Comparison of ENCODE assay signal across 16 mouse cellular contexts in the genomic region with DNA sequence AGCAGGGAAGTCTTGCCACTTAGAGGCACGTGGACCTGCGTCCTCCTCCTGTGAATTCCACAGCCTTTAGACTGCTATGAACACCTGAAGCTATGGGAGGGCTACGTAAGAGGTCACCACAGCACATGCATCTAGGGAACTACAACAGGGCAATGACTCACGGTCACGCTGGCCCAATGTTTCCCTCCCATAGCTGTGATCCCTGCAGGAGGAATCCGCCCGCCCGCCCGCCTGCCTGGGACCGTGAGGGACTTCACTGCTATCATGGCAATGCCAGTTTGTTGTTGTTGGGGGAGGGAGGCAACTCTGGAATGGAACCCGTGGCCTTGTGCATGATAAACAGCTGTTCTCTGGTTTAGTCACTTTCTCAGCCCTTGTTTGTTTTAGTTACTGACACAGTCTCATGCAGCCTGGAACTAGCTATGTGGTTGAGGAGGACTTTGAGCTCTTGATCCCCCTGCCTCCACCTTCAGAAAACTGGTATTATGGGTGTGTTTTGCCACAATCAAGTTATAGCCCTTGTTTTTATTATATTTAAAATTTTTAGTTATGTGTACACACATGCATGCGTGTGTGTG.
DNase-seq lines count a peak whose midpoint lies in the region; ATAC-seq and TF ChIP-seq lines count a peak whose summit lies in the region.
"Had no signal": no experiment of that assay in that cellular context is flagged by ENCODE, and none has a peak within 500 bp of the region (broad histone marks: within the 10 kb centered on the region; RNA-seq: fewer than 3 reads in every experiment).

No protein-coding gene starts in this region.

- no peak for DNase-seq in forebrain, embryonic 11.5 days (ENCODE audit: low spot score)
- DNase-seq in ovary, postnatal 36 days (ENCODE audit: low spot score): peak; percentile 46
- no peak for DNase-seq in ovary, postnatal 10 days (ENCODE audit: low spot score)
- DNase-seq in cerebellum, adult 18-20 months: no peak
- no peak for DNase-seq in liver, postnatal 0 days
- no peak for DNase-seq in left cerebral cortex, postnatal 4 days
- DNase-seq: cerebellum, postnatal 10 days; gastrocnemius, postnatal 14 days; retina, postnatal 1 day had no signal

- peak overlapping the region; percentile 79 for H3K27ac ChIP-seq in forebrain, embryonic 15.5 days (replicated peaks)
- no peak overlapping the region for H3K27ac ChIP-seq in forebrain, embryonic 11.5 days (ENCODE audit: low read depth, low read length)
- H3K27ac ChIP-seq in intestine, embryonic 15.5 days: 0 out of 2 replicates have a peak overlapping the region, but pooled peaks have one; percentile 9
- no peak overlapping the region for H3K27ac ChIP-seq in liver, postnatal 0 days (ENCODE audit: low read depth)
- H3K27ac ChIP-seq: embryonic facial prominence, embryonic 10.5 days; hindbrain, embryonic 15.5 days; lung, embryonic 15.5 days had no signal

- no peak overlapping the region for H3K9ac ChIP-seq in forebrain, embryonic 15.5 days (replicated peaks)
- H3K9ac ChIP-seq in forebrain, embryonic 11.5 days (ENCODE audit: low read length): no peak overlapping the region
- H3K9ac ChIP-seq in intestine, embryonic 15.5 days: no peak overlapping the region
- H3K9ac ChIP-seq in liver, postnatal 0 days (replicated peaks): no peak overlapping the region
- H3K9ac ChIP-seq: heart, embryonic 12.5 days; hindbrain, embryonic 15.5 days; lung, embryonic 15.5 days had no signal

- H3K36me3 ChIP-seq in forebrain, embryonic 15.5 days: no peaks in the 10 kb centered on the region
- no peaks in the 10 kb centered on the region for H3K36me3 ChIP-seq in forebrain, embryonic 11.5 days (ENCODE audit: control insufficient read depth, insufficient read depth, low read length)
- H3K36me3 ChIP-seq in intestine, embryonic 15.5 days: no peaks in the 10 kb centered on the region
- H3K36me3 ChIP-seq in liver, postnatal 0 days (replicated peaks; ENCODE audit: insufficient read depth, low read length): no peaks in the 10 kb centered on the region
- H3K36me3 ChIP-seq: embryonic facial prominence, embryonic 10.5 days; heart, embryonic 12.5 days; hindbrain, embryonic 15.5 days; lung, embryonic 15.5 days had no signal

- intact Hi-C loops in left cerebral cortex, postnatal 4 days (cut with DNase I): loop anchor here (10.0 kb wide), 2 partner anchors 522 to 818 kb away; no protein-coding TSS in a partner anchor

- no peak for TF ChIP-seq CTCF in liver, postnatal 0 days (IDR thresholded peaks at IDR 0.05; ENCODE audit: low read depth)

- TF ChIP-seq EP300 in liver, postnatal 0 days (IDR thresholded peaks at IDR 0.05; ENCODE audit: low read depth): no peak

- H3K9me3 ChIP-seq in forebrain, embryonic 15.5 days: no peaks in the 10 kb centered on the region
- H3K9me3 ChIP-seq in forebrain, embryonic 11.5 days (ENCODE audit: control insufficient read depth, low read length): no peaks in the 10 kb centered on the region
- H3K9me3 ChIP-seq in intestine, embryonic 15.5 days: no peaks in the 10 kb centered on the region
- H3K9me3 ChIP-seq in liver, postnatal 0 days (ENCODE audit: low read length): no peaks in the 10 kb centered on the region
- H3K9me3 ChIP-seq: embryonic facial prominence, embryonic 10.5 days; heart, embryonic 12.5 days; hindbrain, embryonic 15.5 days; lung, embryonic 15.5 days had no signal

- ATAC-seq in forebrain, embryonic 15.5 days (replicated peaks): no peak; the same call in 1 of the 2 replicates
- no peak for ATAC-seq in forebrain, embryonic 11.5 days (replicated peaks; ENCODE audit: low FRiP score)
- ATAC-seq in intestine, embryonic 15.5 days: peak; percentile 63
- ATAC-seq in liver, postnatal 0 days: no peak

- H3K27me3 ChIP-seq in forebrain, embryonic 15.5 days: no peaks in the 10 kb centered on the region
- H3K27me3 ChIP-seq in forebrain, embryonic 11.5 days (ENCODE audit: control insufficient read depth, insufficient read depth, low read length): no peaks in the 10 kb centered on the region
- H3K27me3 ChIP-seq in intestine, embryonic 15.5 days (replicated peaks): no peaks in the 10 kb centered on the region
- H3K27me3 ChIP-seq in liver, postnatal 0 days (ENCODE audit: insufficient read depth, low read length): 0 out of 2 replicates have a peak, but pooled peaks cover 2% of the 10 kb centered on the region
- H3K27me3 ChIP-seq: heart, embryonic 12.5 days; hindbrain, embryonic 15.5 days; lung, embryonic 15.5 days had no signal

- H3K4me3 ChIP-seq in forebrain, embryonic 15.5 days: no peak overlapping the region
- H3K4me3 ChIP-seq in forebrain, embryonic 11.5 days (ENCODE audit: low read depth, low read length): no peak overlapping the region
- H3K4me3 ChIP-seq in intestine, embryonic 15.5 days (replicated peaks): no peak overlapping the region
- no peak overlapping the region for H3K4me3 ChIP-seq in liver, postnatal 0 days (ENCODE audit: low read depth, low read length)
- H3K4me3 ChIP-seq: embryonic facial prominence, embryonic 10.5 days; heart, embryonic 12.5 days; hindbrain, embryonic 15.5 days; lung, embryonic 15.5 days had no signal

- H3K4me1 ChIP-seq in forebrain, embryonic 15.5 days: peaks cover 8% of the 10 kb centered on the region; the same call in 1 of the 2 replicates
- H3K4me1 ChIP-seq in forebrain, embryonic 11.5 days (replicated peaks; ENCODE audit: control insufficient read depth, insufficient read depth, low read length): no peaks in the 10 kb centered on the region
- peaks cover 7% of the 10 kb centered on the region; the same call in 1 of the 2 replicates for H3K4me1 ChIP-seq in intestine, embryonic 15.5 days (replicated peaks)
- no peaks in the 10 kb centered on the region for H3K4me1 ChIP-seq in liver, postnatal 0 days (ENCODE audit: insufficient read depth)
- H3K4me1 ChIP-seq: hindbrain, embryonic 15.5 days; lung, embryonic 15.5 days had no signal

- WGBS in forebrain, embryonic 15.5 days: 78% methylated on average over 12 of the region's 12 CpGs
- 77% methylated on average over 12 of the region's 12 CpGs for WGBS in forebrain, embryonic 11.5 days
- 62% methylated on average over 12 of the region's 12 CpGs for WGBS in intestine, embryonic 15.5 days
- 64% methylated on average over 12 of the region's 12 CpGs for WGBS in liver, postnatal 0 days (ENCODE audit: insufficient replicate concordance)

- no peak overlapping the region for H3K4me2 ChIP-seq in forebrain, embryonic 15.5 days (replicated peaks)
- H3K4me2 ChIP-seq in forebrain, embryonic 11.5 days (ENCODE audit: low read depth, low read length, severe bottlenecking): no peak overlapping the region
- H3K4me2 ChIP-seq in intestine, embryonic 15.5 days (replicated peaks): no peak overlapping the region
- no peak overlapping the region for H3K4me2 ChIP-seq in liver, postnatal 0 days (ENCODE audit: low read depth, low read length)
- H3K4me2 ChIP-seq: heart, embryonic 12.5 days; hindbrain, embryonic 15.5 days; lung, embryonic 15.5 days; midbrain, embryonic 11.5 days had no signal

Comparison
In these comparisons a context has a peak if more than half of its experiments do, and no peak if none do; other contexts are left out.
1. H3K27ac ChIP-seq: peak in forebrain, embryonic 15.5 days (single experiment) and intestine, embryonic 15.5 days (single experiment); none in forebrain, embryonic 11.5 days (single experiment) and liver, postnatal 0 days (single experiment).